Mouse (Mus musculus) right cerebral cortex, postnatal 10 days (tissue): ENCODE results near the gene Dhx40.
"Not testable (repeated sequence)": the region's sequence is repeated elsewhere in the genome, so short reads cannot be mapped to it uniquely, and the experiment has no call there.

Experiments
- DNase-seq, 2 experiments: peaks; one replicate each; pipeline ENCODE4 v3.0.0; 2021; ENCODE audit warnings: low spot score in 2 of 2

The Dhx40 gene

GRCm38 (mm10) chr11:86751010-86751409 lies 56.5 kb downstream of the Dhx40 start:
- no peak for DNase-seq

DNA sequence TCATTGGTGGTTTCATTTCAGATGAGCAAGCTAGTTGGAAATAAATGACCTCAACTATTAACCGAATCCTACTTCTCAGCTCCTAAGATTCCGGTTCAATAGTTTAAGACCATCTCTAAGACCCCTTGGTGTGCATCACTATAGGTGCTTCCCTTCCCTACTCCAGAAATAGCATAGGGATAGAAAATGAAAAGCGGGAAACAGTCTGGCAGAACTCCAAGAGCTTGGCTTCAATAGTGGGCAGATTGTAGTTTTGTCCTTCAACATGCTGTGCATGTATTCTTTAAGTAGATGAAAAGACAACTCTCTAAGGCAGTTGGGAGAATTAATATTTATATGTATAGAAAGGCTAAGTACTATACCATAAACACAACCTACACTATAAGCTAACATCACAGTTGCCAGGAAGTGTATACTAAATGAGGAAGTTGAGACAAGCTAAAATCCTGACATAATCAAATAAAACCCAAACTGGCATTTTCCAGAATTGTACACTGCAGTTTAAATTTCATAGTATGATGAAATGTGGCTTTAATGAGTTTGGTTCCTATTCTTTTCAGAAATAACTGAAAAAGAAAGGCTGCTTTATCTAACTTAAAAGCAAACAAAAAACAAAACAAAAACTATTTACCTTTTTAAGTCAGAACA lies 57.6 kb downstream of the Dhx40 start:
- no peak for DNase-seq

DNA sequence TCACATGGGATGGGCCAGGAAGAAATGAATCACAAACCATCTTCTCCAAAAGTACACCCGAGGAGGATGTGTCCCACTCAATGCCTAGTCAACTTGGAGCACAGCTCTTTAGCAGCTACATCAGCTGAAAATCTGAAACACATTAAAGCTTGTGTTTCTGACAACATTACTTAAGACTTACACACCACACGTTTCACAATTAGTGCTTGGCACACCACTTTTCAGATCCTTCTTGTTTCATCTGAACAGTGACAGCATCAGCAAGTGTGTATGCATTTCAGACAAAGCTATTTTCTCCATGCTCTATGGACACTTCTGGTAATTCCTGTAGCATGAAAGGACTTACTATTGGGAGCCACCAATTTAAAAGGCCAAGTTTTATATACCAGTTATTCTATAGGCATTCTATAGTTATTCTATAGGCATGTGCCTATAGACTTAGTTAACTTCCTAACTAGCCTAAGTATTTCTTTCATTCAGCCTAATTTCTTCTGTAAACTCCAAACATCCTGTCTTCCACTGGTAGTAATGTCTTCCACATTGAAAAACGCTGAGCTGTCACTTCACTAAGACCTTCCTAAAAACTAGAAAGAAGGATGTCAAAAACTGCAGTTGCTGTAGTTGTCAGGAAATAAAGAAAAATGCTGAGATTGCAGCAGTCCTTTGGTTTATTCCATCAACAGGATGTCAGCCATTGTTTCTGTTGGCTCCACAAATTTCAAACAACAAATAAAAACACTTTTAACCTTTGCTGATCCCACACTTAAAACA lies 61.7 kb downstream of the Dhx40 start:
- DNase-seq: no peak

- no peak for DNase-seq
Observed at GRCm38 (mm10) chr11:86742605-86743004, 64.9 kb downstream of the Dhx40 start.

DNA sequence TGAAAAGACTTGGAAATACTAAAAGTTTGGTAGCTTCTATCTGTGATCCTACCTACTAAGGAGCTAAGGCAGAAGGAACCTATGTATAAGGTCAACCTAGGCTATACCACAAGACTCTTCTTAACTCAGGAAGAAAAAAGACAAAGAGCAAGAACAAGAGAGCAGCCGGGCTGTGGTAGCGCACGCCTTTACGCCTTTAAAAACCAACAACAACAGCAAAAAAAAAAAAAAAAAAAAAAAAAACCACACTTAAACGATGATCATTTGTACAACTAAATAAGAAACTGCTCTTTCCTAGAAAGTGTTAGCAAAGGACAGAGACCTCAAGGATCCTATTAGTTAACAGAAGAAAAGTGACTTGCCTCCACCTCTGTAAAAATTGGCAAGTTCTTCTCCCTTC lies 66.0 kb downstream of the Dhx40 start:
- DNase-seq: no peak

DNA sequence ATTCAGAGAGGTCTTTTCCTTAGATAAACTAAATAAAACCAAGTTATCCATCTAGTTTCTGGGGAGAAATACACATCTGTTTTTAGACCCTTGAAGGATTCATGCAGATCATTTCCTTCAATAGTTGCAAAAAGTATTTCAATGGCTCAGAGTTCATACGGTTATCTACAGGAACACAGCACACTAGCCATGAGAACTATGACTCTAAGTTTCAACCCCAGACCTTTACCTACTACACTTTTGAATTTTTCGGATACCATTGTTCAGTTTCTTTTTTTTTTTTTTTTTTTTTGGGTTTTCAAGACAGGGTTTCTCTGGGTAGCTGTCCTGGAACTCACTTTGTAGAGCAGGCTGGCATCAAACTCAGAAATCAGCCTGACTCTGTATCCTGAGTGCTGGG lies 68.1 kb downstream of the Dhx40 start:
- DNase-seq: no peak

- no peak for DNase-seq
Observed at GRCm38 (mm10) chr11:86738956-86739355, 68.6 kb downstream of the Dhx40 start.

- DNase-seq: not testable (repeated sequence)
Observed at GRCm38 (mm10) chr11:86738308-86738707, 69.2 kb downstream of the Dhx40 start.

GRCm38 (mm10) chr11:86737301-86738000 lies 70.1 kb downstream of the Dhx40 start:
- no peak for DNase-seq

DNA sequence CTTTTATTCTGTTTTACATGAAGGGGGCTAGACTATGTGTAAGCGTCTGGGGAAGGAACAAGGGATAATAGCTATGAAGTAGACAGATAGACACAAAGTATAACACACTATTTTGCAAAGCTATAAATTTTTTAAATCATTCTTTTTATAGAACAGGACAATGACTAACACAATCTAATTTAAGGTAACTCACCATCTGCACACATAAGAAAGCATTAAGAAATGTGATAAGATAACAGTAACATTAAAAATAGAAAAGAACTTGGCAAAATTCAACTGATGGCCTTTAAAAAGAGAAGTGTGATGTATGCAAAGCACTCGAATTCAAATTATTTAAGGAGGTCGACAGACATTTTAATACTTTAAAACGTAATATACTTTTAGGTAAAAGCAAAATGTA lies 72.6 kb downstream of the Dhx40 start:
- DNase-seq: no peak

- DNase-seq: no peak
Observed at GRCm38 (mm10) chr11:86734241-86734939, 73.2 kb downstream of the Dhx40 start.

DNA sequence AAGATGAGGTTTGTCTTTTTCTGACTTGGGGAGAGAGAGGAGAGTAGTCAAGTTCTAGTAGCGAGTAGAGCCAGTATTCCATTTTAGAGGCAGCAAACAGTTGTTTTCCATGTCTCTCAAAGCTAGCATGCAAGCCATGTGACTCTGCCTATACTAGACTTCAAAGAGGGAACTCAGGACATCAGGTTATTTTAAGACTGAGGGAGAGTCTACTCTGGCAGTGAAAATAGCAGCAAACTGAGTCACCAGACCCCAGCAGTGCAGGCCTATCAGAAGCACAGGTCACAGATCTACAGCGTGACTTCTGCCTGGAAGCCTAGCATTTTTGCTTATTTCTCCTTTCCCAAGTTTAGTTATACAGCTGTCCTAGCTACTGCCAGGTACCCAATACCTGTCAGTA lies 76.1 kb downstream of the Dhx40 start:
- peak in 1 of 2 experiments; percentile 34 for DNase-seq

DNA sequence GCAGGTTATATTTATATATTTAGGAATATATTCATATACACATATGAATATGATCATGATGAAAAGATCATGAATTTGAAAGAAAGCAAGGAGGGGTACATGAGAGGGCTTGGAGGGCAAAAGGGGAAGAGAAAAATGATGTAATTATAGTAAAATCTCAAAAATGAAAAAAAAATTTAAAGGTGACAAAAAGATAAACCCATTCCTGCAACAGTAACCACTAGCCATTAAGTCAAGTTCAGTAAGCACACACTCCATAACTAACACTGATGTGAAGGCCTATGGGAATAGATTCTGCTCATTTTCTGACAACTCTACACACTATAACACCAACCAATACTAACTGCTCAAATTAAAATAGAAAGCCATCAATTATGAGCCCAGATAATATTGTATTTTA lies 81.9 kb downstream of the Dhx40 start:
- DNase-seq: no peak

DNA sequence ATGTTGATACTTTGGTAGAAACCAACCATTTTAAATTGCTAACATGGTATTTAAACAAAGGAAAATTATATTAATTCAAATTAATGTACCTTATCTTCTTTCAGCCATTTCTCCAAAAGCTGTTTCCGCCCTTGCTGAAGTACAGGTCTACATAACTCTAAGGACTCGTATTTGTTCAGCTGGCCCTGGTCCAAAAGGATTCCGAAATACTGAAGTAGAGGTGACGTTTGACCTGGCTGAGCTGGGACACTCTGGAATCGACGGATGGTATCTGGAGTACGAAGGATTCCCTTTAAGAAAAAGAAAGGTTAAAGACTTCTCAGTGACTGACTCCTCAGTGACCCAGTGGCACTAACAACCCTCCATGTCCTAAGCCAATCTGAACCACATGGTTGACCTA lies 82.6 kb downstream of the Dhx40 start:
- no peak for DNase-seq

DNA sequence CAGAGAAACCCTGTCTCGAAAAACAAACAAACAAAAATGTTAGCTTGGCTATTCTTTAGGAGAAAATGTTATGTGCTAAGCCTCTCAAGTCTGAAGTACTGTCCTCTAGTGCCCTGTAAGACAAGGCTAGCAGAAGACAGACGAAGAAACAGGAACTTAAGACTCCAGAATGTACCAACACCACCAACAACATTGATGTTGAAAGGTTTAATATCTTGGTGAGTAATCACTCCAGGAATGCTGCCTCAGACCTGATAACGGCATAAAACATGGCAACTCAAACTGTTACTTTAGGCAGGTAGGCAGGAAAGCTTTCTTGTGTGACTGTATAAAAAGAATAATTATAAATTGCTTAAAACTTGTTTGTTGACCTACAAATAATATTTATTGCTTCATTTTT lies 83.5 kb downstream of the Dhx40 start:
- no peak for DNase-seq

- DNase-seq: no peak
Observed at GRCm38 (mm10) chr11:86719390-86719789, 88.2 kb downstream of the Dhx40 start.
